Mouse (Mus musculus): ENCODE data around the gene 4930544D05Rik.

- TF ChIP-seq CTCF (IDR thresholded peaks at IDR 0.05; ENCODE audit: control insufficient read depth, insufficient read depth, insufficient replicate concordance, low read depth, low read length): no peak
- no peak for TF ChIP-seq POLR2A (IDR thresholded peaks at IDR 0.05; ENCODE audit: control insufficient read depth, low read depth, low read length)
Observed at GRCm38 (mm10) chr11:70621972-70622814, 6.5 kb downstream of the 4930544D05Rik start.
